Mouse (Mus musculus) regulatory T cell (primary cell): ENCODE data around the gene Nckipsd.

Experiments used
- in situ Hi-C: fragments of 300-600 bp; cut with MboI, MseI; formaldehyde crosslinking; loops from one replicate; pipeline ENCODE4 v1.15.1; 2025; ENCODE audit warnings: high pct_unique_total_duplicates

Gene Nckipsd

DNA sequence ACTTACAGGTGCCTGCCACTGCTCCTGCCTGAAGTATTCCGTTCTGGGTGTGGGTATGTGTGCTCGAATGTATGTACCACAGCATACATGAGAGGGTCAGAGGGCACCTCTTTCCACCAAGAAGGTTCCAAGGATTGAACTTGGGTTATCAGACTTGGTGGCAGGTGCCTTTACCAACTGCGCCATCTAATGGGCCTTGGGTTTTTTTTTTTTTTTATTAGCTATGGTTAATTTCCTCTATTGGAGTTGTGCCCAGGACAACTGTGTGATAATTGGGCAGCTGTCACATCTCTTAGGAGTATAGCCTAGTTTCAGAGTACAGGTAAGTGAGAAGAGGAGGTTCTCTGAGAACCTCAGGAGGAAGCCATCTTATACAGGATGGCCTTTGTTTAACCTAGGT, 8.6 kb upstream of the Nckipsd start:
- in situ Hi-C loops, result no loop called here

DNA sequence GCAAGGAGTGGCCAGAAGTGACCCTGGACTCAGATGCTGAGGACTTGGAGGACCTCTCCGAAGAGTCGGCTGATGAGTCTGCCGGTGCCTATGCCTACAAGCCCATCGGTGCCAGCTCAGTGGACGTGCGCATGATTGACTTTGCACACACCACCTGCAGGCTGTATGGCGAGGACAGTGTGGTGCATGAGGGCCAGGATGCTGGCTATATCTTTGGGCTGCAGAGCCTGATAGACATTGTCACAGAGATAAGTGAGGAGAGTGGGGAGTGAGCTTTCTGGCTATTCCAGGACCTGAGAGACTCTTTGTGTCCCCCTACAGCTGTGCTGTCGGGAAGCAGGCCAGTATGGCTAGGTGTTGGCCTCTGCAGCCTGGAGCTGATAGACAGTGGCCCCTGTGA, 2.4 kb upstream of the Nckipsd start:
- in situ Hi-C loops, result no loop called here

DNA sequence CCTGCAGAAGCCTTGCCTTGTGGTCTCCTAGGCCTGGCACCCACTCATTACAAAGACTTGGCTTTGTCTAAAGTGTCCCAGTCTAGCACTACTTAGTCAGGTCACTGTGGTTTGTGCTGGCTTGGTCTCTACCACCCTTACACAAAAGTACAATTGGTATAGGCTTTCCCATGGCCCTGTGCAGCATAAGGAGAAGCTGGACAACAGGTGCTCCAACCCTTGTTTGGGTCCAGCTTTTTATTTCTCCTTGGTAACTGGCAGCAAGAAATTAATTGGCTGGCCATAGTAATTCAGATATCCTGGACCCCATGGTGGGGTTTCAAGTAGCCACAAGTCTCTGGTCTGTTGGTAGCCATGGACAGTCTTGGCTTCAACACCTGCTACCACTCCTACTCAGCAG, 1.8 kb upstream of the Nckipsd start:
- in situ Hi-C loops, result no loop called here

DNA sequence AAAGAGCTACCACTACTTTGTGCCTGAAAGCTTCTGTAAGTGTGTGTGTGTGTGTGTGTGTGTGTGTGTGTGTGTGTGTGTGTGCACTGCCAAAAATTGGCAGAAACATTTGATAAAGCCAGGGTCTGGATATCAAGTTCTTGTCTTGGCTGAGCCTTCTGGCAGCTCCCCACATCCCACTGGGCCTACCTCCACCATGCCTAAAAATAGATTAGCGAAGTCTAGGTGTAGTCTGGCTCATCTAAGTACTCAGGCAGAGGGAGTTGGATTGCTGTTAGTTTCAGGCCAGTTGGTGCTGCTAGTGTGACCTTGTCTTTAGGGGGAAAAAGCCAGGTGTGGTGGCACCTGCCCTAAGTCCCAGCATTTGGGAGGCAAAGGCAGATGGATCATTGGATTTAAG, 1.3 kb upstream of the Nckipsd start:
- in situ Hi-C loops, result no loop called here

DNA sequence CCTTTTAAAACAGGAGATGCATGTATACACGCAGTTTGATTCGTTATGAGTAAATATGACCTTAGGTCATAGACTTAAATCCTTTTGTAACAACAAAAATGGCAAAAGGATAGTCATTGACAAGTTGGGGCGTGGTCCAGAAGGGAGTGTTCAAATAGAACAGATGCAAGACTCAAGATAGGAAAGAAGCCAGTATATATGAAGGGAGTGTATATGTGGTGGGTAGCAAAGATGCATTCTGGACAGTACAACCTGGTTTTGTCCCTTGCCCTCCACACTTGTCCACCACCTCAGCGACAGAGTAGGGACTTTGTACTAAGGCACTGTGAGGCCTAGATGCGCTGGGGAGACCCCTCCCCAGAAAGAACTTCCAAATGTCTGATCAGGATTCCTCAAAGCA, 494 bp upstream of the Nckipsd start:
- in situ Hi-C loops, result no loop called here

DNA sequence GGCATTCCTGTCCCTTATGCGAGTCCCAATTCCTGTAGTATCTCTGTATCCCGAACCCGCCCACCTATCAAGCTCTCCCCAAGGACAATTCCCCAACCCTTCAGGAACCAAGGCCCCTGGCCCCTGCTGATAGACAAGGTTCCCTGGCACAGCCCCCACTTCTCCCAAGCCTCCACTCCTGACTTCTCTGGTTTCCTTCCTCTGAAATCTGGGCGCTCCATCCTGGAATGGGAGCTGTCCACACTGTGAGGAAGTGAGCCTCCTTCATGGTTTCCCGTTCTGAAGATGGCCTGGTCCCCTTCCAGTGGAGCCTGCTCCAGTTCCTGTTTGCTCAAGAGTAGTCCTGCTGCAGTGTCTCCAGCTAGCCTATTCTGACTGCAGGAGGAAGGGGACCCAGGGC, 1.0 kb downstream of the Nckipsd start:
- in situ Hi-C loops, result no loop called here

DNA sequence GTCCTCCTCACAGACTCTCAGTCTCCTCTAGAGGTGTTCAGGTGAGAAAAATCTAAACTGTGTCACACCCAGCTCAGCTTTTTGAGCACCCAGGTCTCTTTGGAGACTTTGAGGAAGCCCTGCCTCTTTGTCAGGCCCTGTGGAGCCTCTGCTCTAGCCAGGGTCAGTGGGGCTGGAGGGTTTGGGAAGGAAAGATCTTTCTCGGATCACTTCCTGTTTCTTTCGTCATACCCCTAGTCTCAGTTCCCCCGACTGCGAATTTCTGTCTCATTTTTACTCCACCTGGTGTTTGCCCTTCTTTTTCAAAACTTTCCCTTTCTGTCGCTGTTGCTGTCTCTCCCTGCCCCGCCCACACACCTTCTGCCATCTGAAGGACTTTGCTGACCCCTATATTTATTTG, 1.6 kb downstream of the Nckipsd start:
- in situ Hi-C loops, result no loop called here

DNA sequence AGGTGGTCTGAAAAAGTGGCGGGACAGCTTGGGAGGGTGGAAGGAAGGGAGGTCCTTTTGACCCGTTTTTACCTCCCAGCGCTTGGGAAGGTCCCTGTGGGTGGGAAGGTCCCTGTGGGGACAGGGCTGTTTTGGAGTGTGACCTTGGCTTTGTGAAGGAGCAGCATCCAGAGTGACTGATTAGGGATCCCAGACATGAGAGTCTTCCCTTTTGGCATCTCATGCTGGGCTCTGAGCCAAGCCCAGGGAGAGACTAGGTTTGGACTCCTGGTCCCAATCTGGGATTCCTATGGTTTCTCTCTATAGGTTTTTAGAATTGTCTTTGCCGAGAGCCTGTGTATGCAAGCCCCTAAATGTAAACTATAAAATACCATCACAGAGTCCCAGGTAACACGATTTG, 2.3 kb downstream of the Nckipsd start:
- in situ Hi-C loops, result no loop called here

DNA sequence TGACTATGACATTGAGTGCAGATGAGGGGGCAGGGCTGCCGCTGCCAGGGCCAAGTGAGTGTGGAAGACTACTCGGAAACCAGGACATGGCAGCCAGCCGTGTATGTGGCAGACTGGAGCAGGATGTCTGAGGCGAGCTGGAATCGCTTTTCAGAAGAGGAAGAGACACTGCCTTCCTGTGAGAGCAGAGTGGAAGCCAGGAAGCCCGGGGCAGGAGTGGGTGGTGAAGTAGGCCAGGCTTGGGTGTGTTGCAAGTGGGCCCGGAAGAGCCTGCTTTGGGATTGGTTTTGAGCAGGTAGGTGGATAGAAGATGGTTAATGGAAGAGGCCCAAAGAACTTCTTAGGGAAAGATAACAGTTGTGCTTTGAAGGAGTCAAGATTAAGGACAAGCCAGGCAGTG, 7.4 kb downstream of the Nckipsd start:
- in situ Hi-C loops, result no loop called here

DNA sequence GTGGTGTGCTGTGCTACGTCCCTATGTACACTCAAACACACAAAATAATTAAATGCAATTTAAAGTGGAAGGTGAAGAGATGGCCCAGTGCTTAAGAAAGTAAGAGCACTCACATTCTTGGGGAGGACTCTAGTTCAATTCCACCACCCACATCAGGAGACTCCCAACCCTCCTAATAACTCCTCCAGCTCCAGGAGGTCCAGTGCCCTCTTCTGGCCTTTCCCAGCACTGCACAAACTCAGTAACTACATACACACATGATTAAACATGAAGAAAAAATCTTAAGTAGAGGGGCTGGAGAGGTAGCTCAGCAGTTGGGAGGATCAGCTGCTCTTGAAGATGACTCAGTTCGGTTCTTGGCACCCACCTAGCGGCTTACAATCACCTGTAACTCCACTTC, 11.3 kb downstream of the Nckipsd start:
- in situ Hi-C loops, result no loop called here

DNA sequence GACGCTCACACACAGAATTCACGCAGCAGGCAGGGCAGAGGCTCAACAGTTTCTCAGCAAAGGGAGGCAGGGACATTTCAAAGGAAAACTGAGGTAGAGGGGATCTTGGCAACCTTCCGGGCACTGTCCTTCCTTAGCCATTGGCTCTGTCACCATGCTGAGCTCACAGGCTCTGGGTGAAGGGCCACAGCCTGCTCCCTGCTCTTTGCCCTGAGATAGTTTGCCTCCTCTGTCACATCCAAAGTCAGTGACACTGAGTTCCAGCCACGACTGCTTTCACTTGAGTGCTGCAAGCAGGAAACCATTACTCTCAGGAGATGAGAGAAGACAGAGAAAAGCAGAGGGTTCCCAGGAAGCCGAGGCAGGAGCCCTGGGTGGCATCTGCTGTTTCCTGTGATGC, 11.9 kb downstream of the Nckipsd start:
- in situ Hi-C loops, result no loop called here

DNA sequence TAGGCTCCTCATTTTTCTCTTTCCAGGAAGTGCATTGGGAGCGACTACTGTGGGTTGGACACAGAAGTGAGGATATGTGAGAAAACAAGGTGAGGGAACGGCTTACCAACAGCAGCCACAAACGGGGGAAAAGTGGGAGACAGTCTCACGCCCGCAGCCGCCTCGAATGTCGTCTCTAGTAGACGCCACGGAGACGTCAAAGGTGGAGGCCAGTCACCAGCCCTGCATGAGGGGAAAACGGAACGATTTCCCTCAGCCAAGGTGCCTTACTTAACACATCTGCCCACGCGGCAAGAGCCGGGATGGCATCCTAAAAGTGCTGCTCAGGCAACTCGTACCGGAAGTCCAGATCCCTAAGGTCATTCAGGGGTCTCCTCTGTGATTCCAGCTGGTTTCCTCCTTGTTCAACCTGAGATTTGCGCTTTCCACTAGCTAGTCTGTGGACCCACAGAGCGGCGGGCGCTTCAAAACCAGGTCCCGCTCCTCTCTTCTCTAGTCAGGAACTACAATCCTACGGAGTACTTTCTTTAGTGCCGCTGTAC, 16.0 kb downstream of the Nckipsd start:
- in situ Hi-C loops, result no loop called here

DNA sequence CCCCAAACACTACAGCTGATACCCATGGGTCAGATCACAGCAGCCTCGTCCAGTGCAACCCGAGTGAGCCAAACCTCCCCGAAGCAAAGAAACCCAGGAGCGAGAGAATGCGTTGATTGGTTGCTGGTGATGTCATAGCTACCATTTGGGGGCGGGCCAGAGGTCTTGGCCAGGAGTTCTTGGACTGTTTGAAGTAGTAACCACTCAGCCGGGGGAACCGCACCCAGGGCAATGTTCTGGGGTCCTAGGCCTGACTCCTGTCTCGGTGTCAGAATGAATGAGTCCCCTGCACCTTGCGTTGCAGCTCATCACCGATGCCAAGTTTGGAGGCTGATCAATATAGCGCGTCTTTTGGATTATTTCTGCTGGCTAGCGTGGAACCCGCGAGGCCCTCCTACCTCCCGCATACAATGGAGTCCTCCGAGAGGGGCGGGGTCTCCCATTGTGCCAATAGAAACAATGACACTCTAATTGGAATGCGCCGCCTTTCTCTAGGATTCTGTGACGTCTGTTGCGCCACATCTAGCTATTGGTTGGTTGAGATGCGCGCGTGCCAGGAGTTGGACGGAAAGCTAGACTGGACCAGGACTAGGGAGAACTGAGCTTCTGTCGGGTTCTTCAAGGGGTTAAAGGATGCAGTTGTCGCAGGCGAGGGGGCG, 16.7 kb downstream of the Nckipsd start:
- in situ Hi-C loops, result no loop called here

DNA sequence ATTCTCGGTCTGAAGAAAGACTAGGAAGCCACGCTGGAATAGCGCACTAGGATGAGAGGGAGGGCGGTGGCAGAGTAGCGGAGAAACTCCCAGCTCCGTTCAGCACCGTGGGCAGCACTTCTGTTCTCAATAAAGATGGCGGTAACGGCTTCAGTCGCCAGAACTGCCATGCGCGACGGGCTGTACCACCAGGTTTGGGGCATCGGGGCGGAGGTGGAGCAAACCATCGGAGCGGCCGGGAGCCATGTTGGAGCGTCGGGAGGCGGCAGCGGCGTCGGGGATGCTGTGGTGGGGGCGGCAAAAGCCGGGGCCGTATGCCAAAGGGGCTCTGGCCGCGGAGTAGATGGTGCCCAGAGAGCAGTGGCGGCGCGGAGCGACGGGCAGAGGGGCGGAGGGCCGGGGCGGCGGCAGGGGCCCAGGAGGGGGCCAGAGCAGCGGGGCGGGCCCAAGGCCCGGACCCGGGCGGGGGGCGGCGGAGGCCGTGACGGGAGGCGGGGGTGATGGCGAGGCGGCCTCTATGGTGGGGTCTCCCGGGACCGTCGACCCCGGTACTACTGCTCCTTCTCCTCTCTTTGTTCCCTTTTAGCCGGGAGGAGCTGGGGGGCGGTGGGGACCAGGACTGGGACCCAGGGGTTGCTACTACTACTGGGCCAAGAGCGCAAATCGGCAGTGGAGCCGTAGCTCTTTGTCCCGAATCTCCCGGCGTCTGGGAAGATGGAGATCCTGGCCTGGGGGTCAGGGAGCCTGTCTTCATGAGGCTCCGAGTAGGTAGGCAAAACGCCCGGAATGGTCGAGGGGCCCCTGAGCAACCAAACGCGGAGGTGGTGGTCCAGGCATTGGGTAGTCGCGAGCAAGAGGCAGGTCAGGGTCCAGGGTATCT, 17.9 kb downstream of the Nckipsd start, which contains the start of gene Celsr3:
Gene Celsr3, plus strand, starts transcription at position 501 of the 880 bp plus-strand sequence.
- in situ Hi-C loops, result no loop called here

DNA sequence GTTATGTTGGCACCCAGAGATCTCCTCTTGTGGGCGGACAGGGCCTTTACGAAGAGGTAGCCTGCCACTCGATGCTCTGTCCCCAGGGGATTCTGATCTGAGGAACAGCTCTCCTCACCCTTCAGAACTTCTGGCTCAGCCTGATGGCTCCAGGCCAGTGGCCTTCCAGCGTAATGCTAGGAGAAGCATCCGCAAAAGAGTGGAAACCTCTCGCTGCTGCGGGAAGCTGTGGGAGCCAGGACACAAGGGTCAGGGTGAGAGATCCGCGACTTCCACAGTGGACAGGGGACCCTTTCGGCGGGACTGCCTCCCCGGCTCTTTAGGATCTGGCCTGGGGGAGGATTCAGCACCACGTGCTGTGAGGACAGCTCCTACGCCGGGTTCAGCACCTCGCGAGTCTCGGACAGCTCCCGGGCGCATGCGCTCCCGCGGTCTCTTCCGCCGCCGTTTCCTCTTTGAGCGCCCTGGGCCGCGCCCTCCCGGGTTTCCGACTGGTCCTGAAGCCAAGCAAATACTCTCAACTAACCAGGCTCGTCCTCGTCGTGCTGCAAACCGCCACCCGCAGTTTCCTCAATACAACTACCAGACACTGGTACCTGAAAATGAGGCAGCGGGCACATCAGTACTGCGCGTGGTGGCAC, 18.7 kb downstream of the Nckipsd start:
- in situ Hi-C loops, result no loop called here

DNA sequence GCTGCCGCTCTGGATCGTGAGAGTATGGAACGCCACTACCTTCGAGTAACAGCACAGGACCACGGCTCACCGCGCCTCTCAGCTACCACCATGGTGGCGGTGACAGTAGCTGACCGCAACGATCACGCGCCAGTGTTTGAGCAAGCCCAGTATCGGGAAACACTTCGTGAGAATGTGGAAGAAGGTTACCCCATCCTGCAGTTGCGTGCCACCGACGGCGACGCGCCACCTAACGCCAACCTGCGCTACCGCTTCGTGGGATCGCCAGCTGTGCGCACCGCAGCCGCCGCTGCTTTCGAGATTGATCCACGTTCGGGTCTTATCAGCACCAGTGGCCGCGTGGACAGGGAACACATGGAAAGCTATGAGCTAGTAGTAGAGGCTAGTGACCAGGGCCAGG, 19.3 kb downstream of the Nckipsd start:
- in situ Hi-C loops, result no loop called here

DNA sequence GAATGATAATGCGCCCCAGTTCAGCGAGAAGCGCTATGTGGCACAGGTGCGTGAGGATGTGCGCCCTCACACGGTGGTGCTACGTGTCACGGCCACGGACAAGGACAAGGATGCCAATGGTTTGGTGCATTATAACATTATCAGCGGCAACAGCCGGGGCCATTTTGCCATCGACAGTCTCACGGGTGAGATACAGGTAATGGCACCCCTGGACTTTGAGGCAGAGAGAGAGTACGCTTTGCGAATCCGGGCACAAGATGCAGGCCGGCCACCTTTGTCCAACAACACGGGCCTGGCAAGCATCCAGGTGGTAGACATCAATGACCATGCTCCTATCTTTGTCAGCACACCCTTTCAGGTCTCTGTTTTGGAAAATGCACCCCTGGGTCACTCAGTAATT, 19.7 kb downstream of the Nckipsd start:
- in situ Hi-C loops, result no loop called here

DNA sequence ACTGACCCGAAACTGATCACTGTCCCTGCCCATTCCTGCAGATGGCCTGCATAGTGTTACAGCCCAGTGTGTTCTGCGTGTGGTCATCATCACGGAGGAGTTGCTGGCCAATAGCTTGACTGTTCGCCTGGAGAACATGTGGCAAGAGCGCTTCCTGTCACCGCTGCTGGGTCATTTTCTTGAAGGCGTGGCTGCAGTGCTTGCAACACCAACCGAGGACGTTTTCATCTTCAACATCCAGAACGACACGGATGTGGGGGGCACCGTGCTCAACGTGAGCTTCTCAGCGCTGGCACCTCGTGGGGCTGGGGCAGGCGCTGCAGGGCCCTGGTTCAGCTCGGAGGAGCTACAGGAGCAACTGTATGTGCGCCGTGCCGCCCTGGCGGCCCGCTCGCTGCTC, 23.5 kb downstream of the Nckipsd start:
- in situ Hi-C loops, result no loop called here

DNA sequence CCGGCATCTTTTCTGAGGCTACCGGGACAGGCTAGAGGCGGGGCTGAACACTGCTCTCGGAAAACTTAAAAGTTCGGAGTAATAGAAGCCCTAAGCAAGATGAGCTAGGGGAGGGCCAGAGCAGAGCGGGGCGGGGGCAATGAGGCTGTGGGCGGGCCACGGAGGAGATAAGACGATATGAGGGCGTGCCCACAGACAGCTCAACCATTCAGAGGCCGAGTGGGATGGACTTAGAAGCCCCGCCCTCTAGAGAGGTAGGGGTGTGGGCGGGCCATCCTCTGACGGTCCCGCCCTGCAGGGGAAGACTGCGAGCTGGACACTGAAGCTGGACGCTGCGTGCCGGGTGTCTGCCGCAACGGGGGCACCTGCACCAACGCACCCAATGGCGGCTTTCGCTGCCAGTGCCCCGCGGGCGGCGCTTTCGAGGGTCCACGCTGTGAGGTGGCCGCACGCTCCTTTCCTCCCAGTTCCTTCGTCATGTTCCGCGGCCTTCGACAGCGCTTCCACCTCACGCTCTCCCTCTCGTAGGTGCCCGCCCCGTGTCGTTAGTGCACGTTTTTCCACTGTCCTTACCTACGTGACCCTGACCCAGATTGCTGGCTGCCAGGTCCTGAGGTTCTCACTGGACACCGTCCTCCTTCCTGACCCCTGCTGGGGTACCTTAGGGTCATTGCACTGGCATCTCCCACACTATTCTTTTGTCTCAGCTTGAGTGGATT, 24.4 kb downstream of the Nckipsd start:
- in situ Hi-C loops, result no loop called here

DNA sequence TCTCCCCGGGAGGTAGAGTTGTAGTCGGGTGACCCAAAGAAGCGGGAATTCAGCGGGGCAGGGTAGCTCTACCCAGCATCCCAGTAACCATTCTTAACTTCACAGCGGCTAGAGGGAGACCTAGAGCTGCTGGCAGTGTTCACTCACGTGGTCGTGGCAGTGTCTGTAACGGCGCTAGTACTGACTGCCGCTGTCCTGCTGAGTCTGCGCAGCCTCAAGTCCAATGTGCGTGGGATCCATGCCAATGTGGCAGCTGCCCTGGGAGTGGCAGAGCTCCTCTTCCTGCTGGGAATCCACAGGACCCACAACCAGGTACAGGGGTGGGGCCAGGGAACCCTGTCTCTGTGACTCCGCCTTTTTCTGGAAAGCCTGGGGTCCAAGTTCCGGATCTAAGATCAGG, 34.8 kb downstream of the Nckipsd start:
- in situ Hi-C loops, result loop anchor here (10.0 kb wide), 2 partner anchors 382 to 1012 kb away; no protein-coding TSS in a partner anchor

DNA sequence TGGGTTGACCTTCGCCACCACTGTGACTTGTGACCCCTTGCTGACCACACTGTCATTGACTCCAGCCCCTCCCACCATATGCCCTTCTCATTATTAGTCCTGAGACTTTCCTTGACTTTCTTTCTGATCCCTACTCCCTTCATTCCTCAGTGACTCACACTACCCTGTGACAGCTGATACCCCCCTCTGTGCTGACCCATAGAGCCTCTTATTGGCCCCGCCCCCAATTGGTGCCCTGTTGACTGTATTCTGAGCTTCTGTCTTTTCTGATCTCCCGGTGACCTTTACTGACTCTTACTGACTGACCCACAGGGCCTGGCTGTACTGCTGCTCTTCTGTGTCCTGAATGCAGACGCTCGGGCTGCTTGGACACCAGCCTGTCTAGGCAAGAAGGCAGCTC, 37.2 kb downstream of the Nckipsd start:
- in situ Hi-C loops, result loop anchor here (10.0 kb wide), 2 partner anchors 379 to 1009 kb away; no protein-coding TSS in a partner anchor

DNA sequence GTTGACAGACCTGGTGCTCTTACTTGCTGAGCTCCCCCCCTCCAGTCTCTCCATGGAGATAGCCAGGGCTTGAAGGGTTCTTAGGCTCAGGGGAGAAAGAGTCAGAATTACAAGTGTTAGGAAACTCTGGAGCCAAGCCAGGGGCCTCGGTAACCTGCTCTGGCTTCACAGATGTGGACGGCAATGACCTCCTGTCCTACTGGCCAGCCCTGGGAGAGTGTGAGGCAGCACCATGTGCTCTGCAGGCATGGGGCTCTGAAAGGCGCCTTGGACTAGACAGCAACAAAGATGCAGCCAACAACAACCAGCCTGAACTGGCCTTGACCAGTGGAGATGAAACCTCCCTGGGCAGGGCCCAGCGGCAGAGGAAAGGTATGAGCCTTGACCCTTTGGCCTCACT, 39.2 kb downstream of the Nckipsd start:
- in situ Hi-C loops, result loop anchor here (10.0 kb wide), 2 partner anchors 377 to 1007 kb away; no protein-coding TSS in a partner anchor
